Mouse (Mus musculus) lung, embryonic 15.5 days (tissue): ENCODE results near the gene Il10. TPM values are rescaled to one million over a fixed set of nuclear protein-coding genes. Genes with fewer than 3 reads are reported as not detected.

Source experiments
- ATAC-seq: fragments of 200-750 bp; cut with Nextera tagmentation; 2 replicates; pipeline ENCODE4 v1.8.0; 2017; ENCODE audit warnings: moderate number of reproducible peaks, borderline replicate concordance; ENCODE audit not compliant: low FRiP score, low TSS enrichment; ENCODE audit errors: extremely low read depth
- H3K27ac ChIP-seq: fragments of 300-500 bp; sonication (generic); 2 replicates; pipeline ENCODE4 v1.5.1; 2015; ENCODE audit warnings: moderate library complexity, mild to moderate bottlenecking, inconsistent platforms
- H3K27me3 ChIP-seq: fragments of 300-500 bp; sonication (generic); 2 replicates; pipeline ENCODE4 v1.6.1; 2015; ENCODE audit warnings: inconsistent platforms
- H3K36me3 ChIP-seq: fragments of 300-500 bp; sonication (generic); 2 replicates; pipeline ENCODE4 v1.6.1; 2015; ENCODE audit warnings: inconsistent platforms
- H3K4me1 ChIP-seq: fragments of 300-500 bp; sonication (generic); 2 replicates; pipeline ENCODE4 v1.6.1; 2015; ENCODE audit warnings: inconsistent platforms
- H3K4me2 ChIP-seq: fragments of 300-500 bp; sonication (generic); 2 replicates; pipeline ENCODE4 v1.6.1; 2015; ENCODE audit warnings: inconsistent platforms, mild to moderate bottlenecking, moderate library complexity
- H3K4me3 ChIP-seq: fragments of 300-500 bp; sonication (generic); 2 replicates; pipeline ENCODE4 v1.5.1; 2015; ENCODE audit warnings: mild to moderate bottlenecking, inconsistent platforms
- H3K9ac ChIP-seq: fragments of 300-500 bp; sonication (generic); 2 replicates; pipeline ENCODE4 v1.6.1; 2015; ENCODE audit warnings: inconsistent platforms
- H3K9me3 ChIP-seq: fragments of 300-500 bp; sonication (generic); 2 replicates; pipeline ENCODE4 v1.6.1; 2016; ENCODE audit warnings: inconsistent platforms
- WGBS: fragments of 180-500 bp; shearing (Covaris S2); methylation state at CpG from one replicate; pipeline ENCODE4 v1.1.7; 2015; 5-methylcytosine and 5-hydroxymethylcytosine counted together
- polyA plus RNA-seq: library from polyadenylated mRNA; unstranded; fragments of >200 nt; fragmentation: Nextera tagmentation; extraction: Ambion mirVana; gene quantifications from 2 replicates; pipeline ENCODE4 v1.2.1, GENCODE M21; 2015

Gene Il10
- polyA plus RNA-seq: 0.11 and 0.13 TPM in 2 replicates

DNA sequence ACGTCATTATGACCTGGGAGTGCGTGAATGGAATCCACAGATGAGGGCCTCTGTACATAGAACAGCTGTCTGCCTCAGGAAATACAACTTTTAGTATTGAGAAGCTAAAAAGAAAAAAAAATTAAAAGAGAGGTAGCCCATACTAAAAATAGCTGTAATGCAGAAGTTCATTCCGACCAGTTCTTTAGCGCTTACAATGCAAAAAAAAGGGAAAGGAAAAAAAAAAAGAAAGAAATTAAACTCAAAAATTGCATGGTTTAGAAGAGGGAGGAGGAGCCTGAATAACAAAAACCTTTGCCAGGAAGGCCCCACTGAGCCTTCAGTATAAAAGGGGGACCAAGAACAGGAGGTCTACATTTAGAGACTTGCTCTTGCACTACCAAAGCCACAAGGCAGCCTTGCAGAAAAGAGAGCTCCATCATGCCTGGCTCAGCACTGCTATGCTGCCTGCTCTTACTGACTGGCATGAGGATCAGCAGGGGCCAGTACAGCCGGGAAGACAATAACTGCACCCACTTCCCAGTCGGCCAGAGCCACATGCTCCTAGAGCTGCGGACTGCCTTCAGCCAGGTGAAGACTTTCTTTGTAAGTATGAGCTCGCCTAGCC, at the start of gene Il10:
Gene Il10 (plus strand): TSS at position 354 of the 607 bp plus-strand sequence.
- no peak for ATAC-seq
- no peaks in the 10 kb centered on the region for H3K9me3 ChIP-seq
- no peak within 1 kb of the TSS for H3K9ac ChIP-seq
- no peak within 1 kb of the TSS for H3K4me3 ChIP-seq
- WGBS: 61% methylated on average over 8 of the region's 8 CpGs
- H3K36me3 ChIP-seq: no peaks in the 10 kb centered on the region
- no peaks in the 10 kb centered on the region for H3K27me3 ChIP-seq
- H3K27ac ChIP-seq: no peak within 1 kb of the TSS
- H3K4me2 ChIP-seq: no peak within 1 kb of the TSS
- H3K4me1 ChIP-seq: no peaks in the 10 kb centered on the region

DNA sequence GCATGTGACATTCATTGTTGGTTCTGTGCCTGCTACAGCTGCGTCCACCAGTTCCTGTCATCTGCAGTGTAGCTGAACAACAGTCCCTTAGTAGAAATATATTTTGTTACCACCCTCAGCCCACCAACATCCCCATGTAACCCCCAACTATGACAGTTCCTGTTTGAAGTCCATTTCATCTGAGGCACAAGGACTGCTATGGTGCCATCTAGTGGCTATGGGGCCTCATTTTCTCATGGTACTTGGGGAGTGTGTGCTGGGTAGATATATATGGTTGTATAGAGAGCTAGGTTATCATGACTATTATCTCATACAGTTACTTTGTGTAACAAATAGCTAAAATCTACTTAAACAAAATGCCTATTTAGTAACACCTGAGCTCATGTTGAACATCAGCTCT, 40.2 kb upstream of the Il10 start:
- Histone ChIP-seq H3K9ac (no peak overlapping the region), H3K4me2 (no peak overlapping the region), H3K4me1 (no peaks in the 10 kb centered on the region), H3K4me3 (no peak overlapping the region), H3K36me3 (no peaks in the 10 kb centered on the region), H3K9me3 (no peaks in the 10 kb centered on the region), H3K27me3 (no peaks in the 10 kb centered on the region), H3K27ac (no peak overlapping the region)
- WGBS: 74% methylated on average over 1 of the region's 1 CpGs
- no peak for ATAC-seq

DNA sequence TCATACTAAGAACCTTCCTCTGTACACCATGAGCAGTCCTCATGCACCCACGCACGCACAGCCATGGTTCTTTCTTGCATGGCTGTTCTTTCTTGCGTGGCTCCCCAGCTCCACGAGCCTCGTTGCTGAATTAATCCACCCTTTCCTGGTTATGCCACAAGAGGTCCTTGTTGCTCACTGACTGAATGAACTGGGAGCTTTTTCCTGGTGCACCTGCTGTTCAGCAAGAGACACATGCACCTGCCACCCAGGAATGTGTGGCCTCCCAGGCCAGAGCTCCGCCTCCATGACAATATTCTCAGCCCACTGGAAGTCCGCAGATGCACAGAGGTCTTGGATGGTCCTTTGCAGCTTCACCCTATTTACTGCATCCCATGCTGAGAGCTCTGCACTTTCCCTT, 35.2 kb upstream of the Il10 start:
- Histone ChIP-seq H3K9me3 (no peaks in the 10 kb centered on the region), H3K36me3 (no peaks in the 10 kb centered on the region), H3K4me1 (no peaks in the 10 kb centered on the region), H3K27ac (no peak overlapping the region), H3K27me3 (no peaks in the 10 kb centered on the region), H3K4me2 (no peak overlapping the region), H3K9ac (no peak overlapping the region), H3K4me3 (no peak overlapping the region)
- 56% methylated on average over 7 of the region's 7 CpGs for WGBS
- no peak for ATAC-seq

DNA sequence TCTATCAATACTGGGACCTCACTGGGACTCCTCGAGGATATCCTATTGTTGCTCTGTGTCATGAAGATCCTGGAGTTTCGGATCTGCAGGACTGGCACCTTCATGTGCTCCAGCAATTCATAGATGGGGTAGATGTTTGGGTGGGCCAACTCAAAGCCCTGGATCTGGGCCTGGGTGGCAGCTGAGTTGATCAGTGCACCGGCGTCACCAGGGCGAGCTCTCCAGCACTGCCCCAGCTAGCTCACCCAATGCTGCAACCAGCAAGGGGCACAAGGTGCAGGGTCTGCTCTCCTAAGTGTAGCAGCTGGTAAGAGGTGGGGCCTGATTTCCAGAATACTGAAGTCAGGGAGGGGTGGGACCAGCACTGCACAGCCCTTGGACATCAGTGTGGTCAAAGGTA, 32.6 kb upstream of the Il10 start:
- Histone ChIP-seq H3K4me2 (no peak overlapping the region), H3K36me3 (no peaks in the 10 kb centered on the region), H3K9ac (no peak overlapping the region), H3K9me3 (no peaks in the 10 kb centered on the region), H3K4me1 (no peaks in the 10 kb centered on the region), H3K27me3 (no peaks in the 10 kb centered on the region), H3K27ac (no peak overlapping the region), H3K4me3 (no peak overlapping the region)
- WGBS: 75% methylated on average over 5 of the region's 5 CpGs
- ATAC-seq: no peak; the same call in 1 of the 2 replicates

DNA sequence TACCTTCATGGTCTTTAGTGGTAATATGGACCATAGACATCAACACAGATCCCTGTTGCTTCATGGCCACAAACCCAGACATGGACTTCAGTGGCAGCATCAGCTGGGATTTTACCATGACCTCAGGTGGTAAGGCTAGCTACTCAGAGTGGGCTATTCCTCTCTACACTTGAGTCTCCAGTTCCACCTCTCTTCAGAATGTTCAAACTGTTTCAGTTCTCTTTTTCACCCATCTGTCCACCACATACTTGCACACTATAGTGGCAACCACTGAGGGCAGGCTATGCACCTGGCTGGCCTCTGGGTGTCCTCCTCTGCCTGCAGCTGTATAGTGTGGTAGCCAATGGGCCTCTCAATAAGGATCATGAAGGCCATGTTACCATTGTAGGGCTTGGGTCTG, 32.2 kb upstream of the Il10 start:
- Histone ChIP-seq H3K27ac (no peak overlapping the region), H3K27me3 (no peaks in the 10 kb centered on the region), H3K36me3 (no peaks in the 10 kb centered on the region), H3K4me1 (no peaks in the 10 kb centered on the region), H3K9me3 (no peaks in the 10 kb centered on the region), H3K9ac (no peak overlapping the region), H3K4me3 (no peak overlapping the region), H3K4me2 (no peak overlapping the region)
- no peak for ATAC-seq

DNA sequence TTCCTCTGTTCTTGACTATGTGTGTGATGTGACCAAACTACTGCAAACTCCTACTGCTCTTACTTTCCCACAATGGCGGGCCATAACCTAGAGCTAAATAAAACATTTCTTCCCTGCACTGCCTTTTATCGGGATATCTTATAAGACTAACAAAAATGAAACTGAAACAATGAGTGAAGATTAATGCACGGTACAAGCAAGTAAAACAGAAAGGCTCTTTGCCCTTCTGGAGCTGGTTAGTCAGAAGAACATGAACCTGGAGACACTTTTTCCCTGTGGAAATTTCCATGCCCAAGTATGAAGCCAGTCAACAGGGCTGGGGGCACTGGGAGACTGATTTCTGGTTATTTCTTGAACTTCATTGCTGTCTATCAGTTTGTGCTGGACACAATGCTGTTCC, 30.3 kb upstream of the Il10 start:
- Histone ChIP-seq H3K4me2 (no peak overlapping the region), H3K27me3 (no peaks in the 10 kb centered on the region), H3K9me3 (no peaks in the 10 kb centered on the region), H3K9ac (no peak overlapping the region), H3K27ac (no peak overlapping the region), H3K4me3 (no peak overlapping the region), H3K36me3 (no peaks in the 10 kb centered on the region), H3K4me1 (no peaks in the 10 kb centered on the region)
- no peak for ATAC-seq
- WGBS: 79% methylated on average over 3 of the region's 3 CpGs

DNA sequence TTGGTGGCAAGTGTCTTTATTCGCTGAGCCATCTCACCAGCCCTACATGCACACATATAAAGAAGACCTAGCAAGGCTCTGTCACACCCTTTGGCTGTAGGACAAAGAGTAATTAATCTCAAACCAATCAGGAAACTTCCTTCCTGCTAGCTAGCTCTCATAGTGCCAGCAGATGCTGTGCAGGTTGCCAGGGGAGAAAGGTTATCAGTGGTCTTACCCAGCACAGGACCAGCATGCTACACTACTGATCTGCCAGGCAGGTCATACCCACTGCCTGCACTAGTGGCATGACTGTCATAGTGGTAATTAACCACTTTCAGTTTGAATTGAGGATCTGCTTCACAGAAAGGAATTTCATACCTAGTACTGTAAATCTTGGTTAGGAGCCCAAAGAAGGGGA, 29.2 kb upstream of the Il10 start:
- H3K27me3 ChIP-seq: no peaks in the 10 kb centered on the region
- H3K9ac ChIP-seq: no peak overlapping the region
- 93% methylated on average over 1 of the region's 1 CpGs for WGBS
- no peak overlapping the region for H3K27ac ChIP-seq
- H3K4me3 ChIP-seq: no peak overlapping the region
- no peak overlapping the region for H3K4me2 ChIP-seq
- H3K4me1 ChIP-seq: no peaks in the 10 kb centered on the region
- ATAC-seq: no peak
- H3K36me3 ChIP-seq: no peaks in the 10 kb centered on the region
- no peaks in the 10 kb centered on the region for H3K9me3 ChIP-seq

DNA sequence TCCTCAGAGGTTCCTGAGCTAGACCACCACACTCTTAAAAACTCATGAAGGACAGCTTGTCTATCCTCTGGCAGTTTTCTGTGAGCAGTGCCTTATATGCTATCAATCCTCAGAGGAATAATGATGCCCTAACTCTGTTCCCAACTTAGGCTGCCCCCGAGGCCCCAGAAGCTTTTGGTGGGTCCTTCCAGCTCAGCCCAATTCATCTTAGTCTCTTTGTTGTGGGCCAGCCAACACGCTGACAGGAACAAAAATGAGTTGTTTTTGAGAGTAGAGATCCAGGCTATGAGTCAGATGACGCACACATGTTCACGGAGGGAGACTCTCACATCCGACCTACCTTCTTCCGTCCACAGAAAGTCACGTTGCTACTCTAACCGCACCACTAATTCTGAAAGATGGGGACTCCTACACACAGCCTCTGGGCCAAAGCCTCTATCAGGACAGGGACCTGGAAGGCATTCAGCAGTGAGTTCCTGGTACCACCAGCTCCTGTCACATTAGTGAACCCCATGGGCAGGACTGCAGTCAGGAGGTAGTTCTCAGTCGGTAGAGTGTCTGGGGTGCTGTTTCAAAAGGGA, 26.0 kb upstream of the Il10 start:
- Histone ChIP-seq H3K4me2 (no peak overlapping the region), H3K4me3 (no peak overlapping the region), H3K4me1 (no peaks in the 10 kb centered on the region), H3K9me3 (no peaks in the 10 kb centered on the region), H3K27ac (no peak overlapping the region), H3K27me3 (no peaks in the 10 kb centered on the region), H3K9ac (no peak overlapping the region), H3K36me3 (no peaks in the 10 kb centered on the region)
- 71% methylated on average over 9 of the region's 9 CpGs for WGBS
- ATAC-seq: no peak

DNA sequence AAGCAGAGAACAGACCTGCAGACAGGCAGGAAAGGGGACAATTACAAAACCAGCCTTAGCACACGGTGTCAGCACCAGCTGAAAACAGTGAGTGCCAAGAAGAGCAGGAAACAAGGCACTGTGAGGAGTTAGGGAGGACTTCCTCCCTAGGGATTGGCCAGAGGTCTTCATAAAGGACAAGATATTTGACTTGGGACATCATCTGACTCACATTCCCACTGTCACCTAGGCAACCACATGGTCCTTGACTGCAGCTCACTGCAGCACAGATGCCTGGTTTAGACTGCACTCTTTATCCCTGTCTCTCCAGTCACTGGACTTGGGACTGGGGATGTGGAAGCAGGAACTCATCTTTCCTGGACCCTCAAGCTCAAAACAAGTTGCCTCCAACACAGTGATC, 24.1 kb upstream of the Il10 start:
- no peak overlapping the region for H3K9ac ChIP-seq
- H3K27ac ChIP-seq: no peak overlapping the region
- H3K4me2 ChIP-seq: no peak overlapping the region
- WGBS: 44% methylated on average over 1 of the region's 1 CpGs
- no peak overlapping the region for H3K4me3 ChIP-seq
- no peak for ATAC-seq
- H3K9me3 ChIP-seq: no peaks in the 10 kb centered on the region
- no peaks in the 10 kb centered on the region for H3K27me3 ChIP-seq
- no peaks in the 10 kb centered on the region for H3K4me1 ChIP-seq
- no peaks in the 10 kb centered on the region for H3K36me3 ChIP-seq

DNA sequence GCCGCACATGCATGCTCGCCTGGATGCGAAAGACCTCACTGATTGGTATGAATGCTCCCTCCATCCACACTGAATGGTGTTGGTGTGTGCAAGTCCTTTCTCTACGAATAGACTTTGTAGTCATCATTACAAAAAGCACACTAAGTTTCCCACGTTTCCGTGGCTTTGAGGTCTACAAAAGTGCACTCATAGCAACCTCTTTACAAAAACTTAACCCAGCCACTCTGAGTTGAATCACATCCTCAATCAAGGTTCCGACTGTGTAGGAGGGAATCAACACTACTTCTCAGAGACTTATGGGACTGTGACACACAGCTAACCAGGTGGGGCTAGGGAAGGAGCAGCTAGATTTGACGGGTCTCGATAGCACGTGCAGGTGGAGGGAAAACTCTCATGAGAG, 23.3 kb upstream of the Il10 start:
- Histone ChIP-seq H3K4me1 (no peaks in the 10 kb centered on the region), H3K27me3 (no peaks in the 10 kb centered on the region), H3K9me3 (no peaks in the 10 kb centered on the region), H3K27ac (no peak overlapping the region), H3K4me3 (no peak overlapping the region), H3K36me3 (no peaks in the 10 kb centered on the region), H3K4me2 (no peak overlapping the region), H3K9ac (no peak overlapping the region)
- no peak for ATAC-seq
- 85% methylated on average over 10 of the region's 10 CpGs for WGBS

DNA sequence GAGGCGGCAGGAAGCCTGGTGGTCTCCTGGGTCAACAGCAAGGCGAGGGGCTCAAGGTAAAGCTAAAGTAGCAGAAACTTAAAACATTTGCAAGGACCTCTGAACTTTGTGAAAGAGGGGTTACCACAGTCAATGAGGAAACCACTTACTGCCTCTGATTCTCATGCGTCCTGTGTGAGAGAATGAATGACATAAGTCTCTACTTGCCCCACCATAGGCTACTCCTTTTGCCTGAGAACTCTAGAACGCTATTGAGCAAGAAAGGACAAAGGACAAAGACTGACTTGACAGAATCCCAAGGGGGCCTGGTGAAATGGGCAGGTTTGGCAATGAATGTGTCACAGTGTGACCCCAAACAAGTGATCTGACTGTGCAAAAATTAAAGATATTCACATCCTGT, 22.2 kb upstream of the Il10 start:
- no peaks in the 10 kb centered on the region for H3K9me3 ChIP-seq
- no peak for ATAC-seq
- H3K4me3 ChIP-seq: no peak overlapping the region
- H3K27ac ChIP-seq: no peak overlapping the region
- no peaks in the 10 kb centered on the region for H3K36me3 ChIP-seq
- no peaks in the 10 kb centered on the region for H3K4me1 ChIP-seq
- 75% methylated on average over 4 of the region's 4 CpGs for WGBS
- no peaks in the 10 kb centered on the region for H3K27me3 ChIP-seq
- H3K9ac ChIP-seq: no peak overlapping the region
- no peak overlapping the region for H3K4me2 ChIP-seq

DNA sequence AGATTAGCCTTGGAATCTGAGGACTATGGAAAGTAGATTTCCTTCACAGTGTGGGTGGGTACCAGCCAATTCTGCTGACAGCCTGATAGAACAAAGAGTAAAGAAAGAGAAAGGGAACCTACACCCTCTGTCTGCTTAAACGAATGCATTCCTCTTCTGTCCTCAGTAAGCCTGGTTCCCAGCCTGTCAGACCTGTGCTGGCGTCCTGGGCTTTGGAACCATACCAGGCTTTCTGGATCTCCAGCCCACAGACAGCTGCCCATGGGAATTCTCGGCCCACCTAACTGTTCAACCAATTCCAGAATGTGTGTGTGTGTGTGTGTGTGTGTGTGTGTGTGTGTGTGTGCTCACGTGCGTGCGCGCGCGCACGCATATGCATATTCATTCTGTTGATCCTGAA, 21.3 kb upstream of the Il10 start:
- 89% methylated on average over 10 of the region's 10 CpGs for WGBS
- H3K4me3 ChIP-seq: no peak overlapping the region
- no peaks in the 10 kb centered on the region for H3K4me1 ChIP-seq
- no peak for ATAC-seq
- no peak overlapping the region for H3K27ac ChIP-seq
- H3K36me3 ChIP-seq: no peaks in the 10 kb centered on the region
- H3K9ac ChIP-seq: no peak overlapping the region
- no peaks in the 10 kb centered on the region for H3K9me3 ChIP-seq
- no peaks in the 10 kb centered on the region for H3K27me3 ChIP-seq
- H3K4me2 ChIP-seq: no peak overlapping the region

DNA sequence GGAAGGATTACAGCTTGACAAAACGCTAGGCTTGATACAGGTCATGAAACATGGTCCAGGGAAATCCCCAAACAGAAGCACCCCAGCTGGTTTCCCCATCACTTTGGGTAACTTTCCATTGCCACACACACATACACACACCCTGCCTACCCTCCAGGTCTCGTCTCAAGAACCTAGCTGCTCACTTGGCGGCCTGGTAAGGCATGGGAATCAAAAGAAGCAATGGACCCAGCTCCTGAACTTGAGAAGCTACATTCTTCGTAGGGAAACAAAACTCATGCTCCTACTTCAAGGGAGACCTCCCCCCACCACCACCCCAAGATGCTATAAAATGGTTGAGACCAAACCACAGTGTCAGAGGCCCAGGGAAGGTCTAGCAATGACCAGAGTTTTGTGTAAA, 19.9 kb upstream of the Il10 start:
- Histone ChIP-seq H3K9me3 (no peaks in the 10 kb centered on the region), H3K9ac (no peak overlapping the region), H3K4me3 (no peak overlapping the region), H3K27me3 (no peaks in the 10 kb centered on the region), H3K36me3 (no peaks in the 10 kb centered on the region), H3K27ac (no peak overlapping the region), H3K4me2 (no peak overlapping the region), H3K4me1 (no peaks in the 10 kb centered on the region)
- 80% methylated on average over 4 of the region's 4 CpGs for WGBS
- no peak for ATAC-seq
